Mouse (Mus musculus) G1E (cell line): ENCODE results near the gene Myt1l. TPM values are rescaled to one million over a fixed set of nuclear protein-coding genes. Genes with fewer than 3 reads are reported as not detected.

Experiments
- ATAC-seq: 2 replicates; pipeline ENCODE4 v1.8.0; 2016; ENCODE audit warnings: mild to moderate bottlenecking; ENCODE audit not compliant: insufficient number of reproducible peaks, poor library complexity, low FRiP score, severe bottlenecking; ENCODE audit errors: extremely low read depth
- DNase-seq: peaks from one replicate; pipeline ENCODE4 v3.0.0; 2012; ENCODE audit warnings: low spot score
- H3K27me3 ChIP-seq: 2 replicates; pipeline ENCODE4 v1.6.1; 2012; ENCODE audit warnings: mild to moderate bottlenecking, low read length, inconsistent platforms; ENCODE audit not compliant: insufficient read depth
- H3K36me3 ChIP-seq: replicated peaks from 2 replicates; pipeline ENCODE3; 2012; ENCODE audit warnings: mild to moderate bottlenecking, inconsistent platforms
- H3K4me1 ChIP-seq: 2 replicates; pipeline ENCODE4 v1.6.1; 2012; ENCODE audit warnings: low read depth, low read length, inconsistent platforms, mixed read lengths; ENCODE audit not compliant: insufficient read depth
- H3K4me3 ChIP-seq: 2 replicates; pipeline ENCODE4 v1.5.1; 2012; ENCODE audit warnings: low read depth, mild to moderate bottlenecking, inconsistent platforms, low read length, moderate library complexity, mixed read lengths
- H3K9me3 ChIP-seq: replicated peaks from 2 replicates; pipeline ENCODE4 v1.6.1; 2012; ENCODE audit warnings: inconsistent platforms
- CTCF ChIP-seq: IDR thresholded peaks from 2 replicates; pipeline ENCODE4 v1.5.1; 2012; ENCODE audit warnings: low read depth, low read length, inconsistent platforms, mixed read lengths
- GATA1 ChIP-seq: IDR thresholded peaks from 2 replicates; pipeline ENCODE4 v1.6.1; 2012; ENCODE audit warnings: borderline replicate concordance, low read length, inconsistent platforms, mixed read lengths
- GATA2 ChIP-seq: IDR thresholded peaks from 2 replicates; pipeline ENCODE4 v1.6.1; 2012; ENCODE audit warnings: low read depth, low read length, inconsistent platforms, borderline replicate concordance
- POLR2AphosphoS5 ChIP-seq: IDR thresholded peaks from 2 replicates; pipeline ENCODE4 v1.6.1; 2012; ENCODE audit warnings: low read depth, low read length, inconsistent platforms; ENCODE audit not compliant: insufficient replicate concordance
- TAL1 ChIP-seq: conservative IDR thresholded peaks from 2 replicates; pipeline ENCODE4 v1.6.1; 2012; ENCODE audit warnings: low read depth, low read length, inconsistent platforms, mixed read lengths
- polyA plus RNA-seq: library from polyadenylated mRNA; stranded (reverse); fragments of >175 nt; gene quantifications from 2 replicates; pipeline ENCODE4 v1.2.3, GENCODE M21; 2012
- total RNA-seq, 2 experiments: library from RNA; stranded (forward) in 1 of 2; stranded (reverse) in 1 of 2; fragments of 200-1000 nt in 1 of 2; fragments of >200 nt in 1 of 2; fragmentation: Nextera tagmentation in 1 of 2; gene quantifications; 2 replicates each; pipeline ENCODE4 v1.2.3; 2014 to 2017

Myt1l gene
- total and polyA plus RNA-seq, 3 experiments: 0.33 TPM; not detected in 2

DNA sequence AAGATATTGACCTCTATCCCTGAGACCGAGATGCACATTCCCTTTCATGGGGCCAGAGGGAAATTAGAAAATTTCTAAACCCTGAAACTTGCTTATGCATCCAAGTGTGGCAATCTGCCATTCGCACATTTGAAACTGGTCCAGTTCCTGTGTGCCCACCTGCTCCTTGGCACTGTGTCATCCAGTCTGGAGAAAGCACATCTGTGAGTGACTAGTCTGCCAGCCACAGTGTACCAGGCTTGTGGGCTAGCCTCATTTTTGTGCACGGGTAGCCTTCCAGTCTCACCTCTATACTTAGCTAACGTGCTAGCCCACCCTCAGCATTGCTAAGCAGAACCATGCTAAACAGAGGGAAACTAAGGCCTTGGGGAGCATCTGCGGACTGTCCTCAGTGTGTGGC is 356.2 kb downstream of the Myt1l start:
- Histone ChIP-seq H3K4me3 (no peak overlapping the region), H3K4me1 (no peaks in the 10 kb centered on the region), H3K36me3 (no peaks in the 10 kb centered on the region), H3K27me3 (no peaks in the 10 kb centered on the region), H3K9me3 (peaks cover 57% of the 10 kb centered on the region)
- no peak for ATAC-seq
- no peak for TF ChIP-seq GATA1
- DNase-seq: no peak

DNA sequence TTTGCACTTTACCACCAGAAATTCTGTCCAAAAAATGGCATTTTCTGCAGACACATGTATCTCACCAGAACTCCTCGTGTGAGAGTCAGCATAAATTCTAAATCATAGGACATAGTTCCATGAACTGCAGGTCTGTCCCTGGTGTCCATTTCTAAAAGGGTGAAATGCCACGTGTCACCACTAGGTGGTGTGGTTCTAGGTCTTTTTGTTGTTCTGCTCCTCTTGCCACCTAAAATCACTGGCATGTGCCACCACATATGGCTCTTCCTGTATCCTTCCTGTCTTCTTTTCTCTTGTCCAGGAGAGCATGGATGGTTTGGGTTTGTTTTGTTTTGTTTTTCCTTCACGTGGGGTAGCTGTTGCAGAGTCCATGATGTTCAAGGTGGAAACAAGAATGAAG is 366.5 kb downstream of the Myt1l start:
- H3K4me3 ChIP-seq: no peak overlapping the region
- no peak for TF ChIP-seq GATA1
- TF ChIP-seq CTCF: peak; percentile 43; the same call in 1 of the 2 replicates
- H3K27me3 ChIP-seq: no peaks in the 10 kb centered on the region
- H3K36me3 ChIP-seq: no peaks in the 10 kb centered on the region
- H3K4me1 ChIP-seq: no peaks in the 10 kb centered on the region
- DNase-seq (no peak), ATAC-seq (no peak)
- H3K9me3 ChIP-seq: peaks cover 59% of the 10 kb centered on the region

GRCm38 (mm10) chr12:29897533-29898085 is 369.4 kb downstream of the Myt1l start:
- Histone ChIP-seq H3K27me3 (no peaks in the 10 kb centered on the region), H3K4me1 (no peaks in the 10 kb centered on the region), H3K36me3 (no peaks in the 10 kb centered on the region), H3K9me3 (peaks cover 71% of the 10 kb centered on the region), H3K4me3 (no peak overlapping the region)
- TF ChIP-seq GATA1: no peak
- no peak for ATAC-seq
- DNase-seq: no peak

DNA sequence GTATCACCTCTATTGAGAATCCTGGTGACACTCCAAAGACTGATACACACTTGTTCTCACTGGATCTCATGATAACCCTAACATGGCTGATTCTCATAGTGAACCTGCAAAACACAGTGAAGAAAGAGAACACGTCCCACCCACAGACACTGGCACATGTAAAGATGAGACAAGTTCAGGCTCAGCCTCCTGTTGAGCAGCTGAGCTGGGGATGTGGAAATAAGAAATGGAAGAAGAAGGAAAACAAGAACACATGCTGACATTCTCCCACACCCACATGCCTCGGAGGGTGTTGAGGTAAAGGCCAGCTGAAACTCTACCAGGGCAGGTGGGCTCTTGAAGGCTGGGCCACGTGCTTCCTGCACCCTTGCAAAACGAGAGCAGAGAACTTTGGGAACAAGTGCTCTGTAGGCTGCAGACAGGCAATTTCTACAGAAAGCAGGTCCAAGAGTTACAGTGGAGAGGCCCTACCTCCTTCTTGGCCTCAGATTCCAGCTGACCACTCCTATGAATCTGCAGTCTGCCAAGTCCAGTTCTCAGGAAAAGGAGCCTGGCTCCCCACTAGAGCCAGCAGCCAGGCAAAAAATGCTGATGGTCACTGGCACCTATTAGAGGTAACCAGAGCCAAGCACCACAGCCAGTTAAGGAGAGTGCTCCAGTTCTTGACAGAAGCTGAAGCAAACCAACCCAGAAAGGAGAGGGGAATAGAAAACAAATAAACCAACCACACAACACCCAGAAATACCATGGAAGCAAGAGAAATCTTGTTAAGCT is 376.1 kb downstream of the Myt1l start:
- no peak for DNase-seq
- no peaks in the 10 kb centered on the region for H3K36me3 ChIP-seq

GRCm38 (mm10) chr12:29907056-29907455 is 378.9 kb downstream of the Myt1l start:
- no peak for ATAC-seq
- Histone ChIP-seq H3K27me3 (no peaks in the 10 kb centered on the region), H3K4me3 (no peak overlapping the region), H3K4me1 (no peaks in the 10 kb centered on the region), H3K36me3 (no peaks in the 10 kb centered on the region), H3K9me3 (peaks cover 65% of the 10 kb centered on the region)
- no peak for TF ChIP-seq TAL1
- TF ChIP-seq CTCF: no peak
- TF ChIP-seq GATA2: no peak
- no peak for TF ChIP-seq POLR2AphosphoS5
- no peak for TF ChIP-seq GATA1
- DNase-seq: no peak

More for the DNA sequence above, 376.1 kb downstream of the Myt1l start:
- Histone ChIP-seq H3K27me3 (no peaks in the 10 kb centered on the region), H3K9me3 (peaks cover 68% of the 10 kb centered on the region), H3K4me3 (no peak overlapping the region), H3K4me1 (no peaks in the 10 kb centered on the region)
- TF ChIP-seq CTCF (no peak), GATA1 (no peak), GATA2 (no peak), POLR2AphosphoS5 (no peak), TAL1 (no peak)
- no peak for ATAC-seq

GRCm38 (mm10) chr12:29916139-29916538 is 388.0 kb downstream of the Myt1l start:
- DNase-seq: no peak
- no peak for TF ChIP-seq GATA2
- no peak for TF ChIP-seq TAL1
- no peak for TF ChIP-seq GATA1
- no peak for TF ChIP-seq CTCF
- TF ChIP-seq POLR2AphosphoS5: no peak
- H3K36me3 ChIP-seq: no peaks in the 10 kb centered on the region
- H3K4me1 ChIP-seq: no peaks in the 10 kb centered on the region
- ATAC-seq: no peak
- no peaks in the 10 kb centered on the region for H3K27me3 ChIP-seq
- H3K9me3 ChIP-seq: peaks cover 70% of the 10 kb centered on the region
- H3K4me3 ChIP-seq: no peak overlapping the region

DNA sequence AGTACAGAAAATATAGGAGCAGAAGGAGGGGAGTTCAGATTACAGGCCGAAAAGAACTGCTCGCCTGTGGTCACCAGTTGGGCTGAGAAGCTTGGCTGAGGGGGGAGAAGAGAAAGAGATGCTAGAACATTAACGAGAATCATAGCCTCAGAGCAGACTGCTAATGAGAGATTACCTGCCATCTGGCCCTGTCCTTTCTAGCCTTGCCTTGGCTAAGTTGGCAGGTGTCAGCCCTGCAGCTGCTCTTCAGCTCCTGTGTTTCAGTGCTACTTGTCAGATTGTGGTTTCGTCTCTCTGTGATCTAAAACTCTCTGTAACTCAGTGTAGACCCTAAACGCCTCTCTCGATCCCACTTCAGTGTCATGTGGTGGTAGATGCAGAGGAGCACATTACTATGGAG is 388.6 kb downstream of the Myt1l start:
- Histone ChIP-seq H3K4me1 (no peaks in the 10 kb centered on the region), H3K36me3 (no peaks in the 10 kb centered on the region), H3K4me3 (no peak overlapping the region), H3K9me3 (peaks cover 68% of the 10 kb centered on the region), H3K27me3 (no peaks in the 10 kb centered on the region)
- DNase-seq (no peak), ATAC-seq (no peak)
- TF ChIP-seq GATA2 (no peak), GATA1 (no peak), TAL1 (no peak), POLR2AphosphoS5 (no peak), CTCF (no peak)
